Mouse (Mus musculus) MEL (cell line): ENCODE measurements around the gene Nudt12. TPM values are rescaled to one million over a fixed set of nuclear protein-coding genes. Genes with fewer than 3 reads are reported as not detected.

Experiments used
- DNase-seq: peaks from one replicate; pipeline ENCODE4 v3.0.0; 2011; ENCODE audit warnings: low read depth, low spot score
- H3K27ac ChIP-seq: 2 replicates; pipeline ENCODE4 v1.5.1; 2012; ENCODE audit warnings: low read depth, mild to moderate bottlenecking, control low read depth, low read length, moderate library complexity; ENCODE audit not compliant: control insufficient read depth
- H3K27me3 ChIP-seq, 2 experiments: fragments of 150-350 bp in 1 of 2; sonication (generic) in 1 of 2; 2 replicates each; pipeline ENCODE4 v1.6.1; 2012; ENCODE audit warnings: low read length in 2 of 2, mild to moderate bottlenecking in 2 of 2, improper control_type of control experiment in 1 of 2, moderate library complexity in 1 of 2; ENCODE audit not compliant: insufficient read depth in 2 of 2, control insufficient read depth in 1 of 2
- H3K36me3 ChIP-seq, 2 experiments: 2 replicates each; pipeline ENCODE4 v1.6.1; 2012 to 2014; ENCODE audit warnings: low read length in 2 of 2, improper control_type of control experiment in 1 of 2, inconsistent platforms in 1 of 2, mild to moderate bottlenecking in 1 of 2; ENCODE audit not compliant: insufficient read depth in 2 of 2, control insufficient read depth in 1 of 2
- H3K4me1 ChIP-seq, 2 experiments: fragments of 150-350 bp in 1 of 2; sonication (generic) in 1 of 2; 2 replicates each; pipeline ENCODE4 v1.6.1; 2012; ENCODE audit warnings: low read length in 2 of 2, improper control_type of control experiment in 1 of 2, mild to moderate bottlenecking in 1 of 2; ENCODE audit not compliant: insufficient read depth in 2 of 2, control insufficient read depth in 1 of 2
- H3K4me3 ChIP-seq, 2 experiments: fragments of 150-350 bp in 1 of 2; sonication (generic) in 1 of 2; 2 replicates each; pipeline ENCODE4 v1.5.1; 2012; ENCODE audit warnings: low read depth in 2 of 2, low read length in 2 of 2, mild to moderate bottlenecking in 2 of 2, moderate library complexity in 2 of 2, control low read depth in 1 of 2, improper control_type of control experiment in 1 of 2; ENCODE audit not compliant: control insufficient read depth in 1 of 2, insufficient read depth in 1 of 2
- H3K79me2 ChIP-seq: 2 replicates; pipeline ENCODE4 v1.6.1; 2012; ENCODE audit warnings: mild to moderate bottlenecking, low read length, moderate library complexity; ENCODE audit not compliant: control insufficient read depth, poor library complexity, insufficient read depth
- H3K9ac ChIP-seq: 2 replicates; pipeline ENCODE4 v1.6.1; 2012; ENCODE audit warnings: low read depth, mild to moderate bottlenecking, control low read depth, low read length, moderate library complexity; ENCODE audit not compliant: control insufficient read depth, poor library complexity, severe bottlenecking
- H3K9me3 ChIP-seq: fragments of 150-350 bp; sonication (generic); replicated peaks from 2 replicates; pipeline ENCODE4 v1.6.1; 2012; ENCODE audit warnings: mild to moderate bottlenecking, low read length, improper control_type of control experiment, moderate library complexity; ENCODE audit not compliant: insufficient read depth
- CTCF ChIP-seq, 3 experiments: IDR thresholded peaks in 2 of 3; conservative IDR thresholded peaks in 1 of 3; 2 replicates each; pipeline ENCODE4 v1.5.1; 2011 to 2012; ENCODE audit warnings: low read length in 3 of 3, low read depth in 2 of 3, mild to moderate bottlenecking in 2 of 3, improper control_type of control experiment in 1 of 3, inconsistent platforms in 1 of 3, mixed read lengths in 1 of 3, moderate library complexity in 1 of 3; ENCODE audit not compliant: control insufficient read depth in 1 of 3, insufficient read depth in 1 of 3, poor library complexity in 1 of 3, severe bottlenecking in 1 of 3
- E2F4 ChIP-seq: IDR thresholded peaks from 2 replicates; pipeline ENCODE4 v1.6.1; 2011; ENCODE audit warnings: low read depth, low read length, improper control_type of control experiment, borderline replicate concordance
- ELF1 ChIP-seq: IDR thresholded peaks from 2 replicates; pipeline ENCODE4 v1.6.1; 2014; ENCODE audit warnings: low read depth, mild to moderate bottlenecking, inconsistent platforms, low read length, improper control_type of control experiment, moderate library complexity
- ETS1 ChIP-seq: IDR thresholded peaks from 2 replicates; pipeline ENCODE4 v1.6.1; 2012; ENCODE audit warnings: low read depth, mild to moderate bottlenecking, inconsistent platforms, low read length, improper control_type of control experiment, moderate library complexity
- GATA1 ChIP-seq: IDR thresholded peaks from 2 replicates; pipeline ENCODE4 v1.6.1; 2011; ENCODE audit warnings: low read depth, low read length, improper control_type of control experiment
- HCFC1 ChIP-seq: IDR thresholded peaks from 2 replicates; pipeline ENCODE4 v1.6.1; 2012; ENCODE audit warnings: low read depth, mild to moderate bottlenecking, inconsistent platforms, low read length, improper control_type of control experiment, moderate library complexity
- JUND ChIP-seq: IDR thresholded peaks from 2 replicates; pipeline ENCODE4 v1.6.1; 2011; ENCODE audit warnings: low read depth, mild to moderate bottlenecking, improper control_type of control experiment, low read length
- KAT2A ChIP-seq: conservative IDR thresholded peaks from 2 replicates; pipeline ENCODE4 v1.6.1; 2012; ENCODE audit warnings: low read depth, low read length, improper control_type of control experiment, inconsistent platforms
- MAFK ChIP-seq: IDR thresholded peaks from 2 replicates; pipeline ENCODE4 v1.6.1; 2011; ENCODE audit warnings: low read depth, mild to moderate bottlenecking, low read length, improper control_type of control experiment, borderline replicate concordance
- MAX ChIP-seq: IDR thresholded peaks from 2 replicates; pipeline ENCODE4 v1.6.1; 2011; ENCODE audit warnings: low read length, improper control_type of control experiment
- MEF2A ChIP-seq: IDR thresholded peaks from 2 replicates; pipeline ENCODE4 v1.6.1; 2014; ENCODE audit warnings: low read depth, mild to moderate bottlenecking, inconsistent platforms, low read length, improper control_type of control experiment; ENCODE audit not compliant: poor library complexity, insufficient replicate concordance, severe bottlenecking; ENCODE audit errors: extremely low read depth
- MXI1 ChIP-seq: IDR thresholded peaks from 2 replicates; pipeline ENCODE4 v1.6.1; 2011; ENCODE audit warnings: mild to moderate bottlenecking, low read depth, low read length, improper control_type of control experiment
- MYB ChIP-seq: IDR thresholded peaks from 2 replicates; pipeline ENCODE4 v1.6.1; 2011; ENCODE audit warnings: mild to moderate bottlenecking, low read depth, low read length, improper control_type of control experiment
- NRF1 ChIP-seq: IDR thresholded peaks from 2 replicates; pipeline ENCODE4 v1.6.1; 2014; ENCODE audit warnings: low read depth, mild to moderate bottlenecking, inconsistent platforms, low read length, improper control_type of control experiment, moderate library complexity; ENCODE audit not compliant: poor library complexity, insufficient read depth, severe bottlenecking
- POLR2AphosphoS2 ChIP-seq: IDR thresholded peaks from 2 replicates; pipeline ENCODE4 v1.6.1; 2011; ENCODE audit warnings: low read length, improper control_type of control experiment
- POLR2AphosphoS5 ChIP-seq: IDR thresholded peaks from 2 replicates; pipeline ENCODE4 v1.6.1; 2012; ENCODE audit warnings: low read depth, borderline replicate concordance, mild to moderate bottlenecking, inconsistent platforms, low read length, moderate library complexity, mixed read lengths
- RAD21 ChIP-seq: IDR thresholded peaks from 2 replicates; pipeline ENCODE4 v1.6.1; 2011; ENCODE audit warnings: mild to moderate bottlenecking, low read depth, low read length, improper control_type of control experiment
- RCOR1 ChIP-seq: IDR thresholded peaks from 2 replicates; pipeline ENCODE4 v1.6.1; 2012; ENCODE audit warnings: low read depth, mild to moderate bottlenecking, inconsistent platforms, low read length, improper control_type of control experiment
- SMC3 ChIP-seq: IDR thresholded peaks from 2 replicates; pipeline ENCODE4 v1.6.1; 2011; ENCODE audit warnings: low read depth, low read length, improper control_type of control experiment
- TAL1 ChIP-seq: IDR thresholded peaks from 2 replicates; pipeline ENCODE4 v1.6.1; 2012; ENCODE audit warnings: mild to moderate bottlenecking, inconsistent platforms, low read length, moderate library complexity, mixed read lengths
- TBP ChIP-seq: IDR thresholded peaks from 2 replicates; pipeline ENCODE4 v1.8.0; 2011; ENCODE audit warnings: low read depth, low read length, improper control_type of control experiment
- TCF12 ChIP-seq: IDR thresholded peaks from 2 replicates; pipeline ENCODE4 v1.6.1; 2014; ENCODE audit warnings: low read depth, mild to moderate bottlenecking, inconsistent platforms, low read length, improper control_type of control experiment, moderate library complexity
- USF1 ChIP-seq: IDR thresholded peaks from 2 replicates; pipeline ENCODE4 v1.6.1; 2014; ENCODE audit warnings: low read depth, mild to moderate bottlenecking, inconsistent platforms, low read length, improper control_type of control experiment, moderate library complexity
- ZC3H11A ChIP-seq: IDR thresholded peaks from 2 replicates; pipeline ENCODE4 v1.6.1; 2012; ENCODE audit warnings: low read depth, mild to moderate bottlenecking, inconsistent platforms, low read length, improper control_type of control experiment
- ZKSCAN1 ChIP-seq: IDR thresholded peaks from 2 replicates; pipeline ENCODE4 v1.6.1; 2012; ENCODE audit warnings: low read depth, mild to moderate bottlenecking, inconsistent platforms, low read length, improper control_type of control experiment, moderate library complexity
- ZNF384 ChIP-seq: IDR thresholded peaks from 2 replicates; pipeline ENCODE4 v1.6.1; 2012; ENCODE audit warnings: low read depth, mild to moderate bottlenecking, inconsistent platforms, low read length, improper control_type of control experiment
- polyA plus RNA-seq, 2 experiments: library from polyadenylated mRNA; stranded (reverse) in 1 of 2; unstranded in 1 of 2; fragments of >175 nt in 1 of 2; fragments of >200 nt in 1 of 2; gene quantifications; 2 replicates each; pipeline versions ENCODE4 v1.2.1 to v1.2.4; 2012; ENCODE audit warnings: low replicate concordance in 2 of 2, low read depth in 1 of 2; ENCODE audit not compliant: insufficient read length in 2 of 2, insufficient read depth in 1 of 2, missing spikeins in 1 of 2
- total RNA-seq: library from RNA; depleted of rRNA; stranded (reverse); fragments of 300-350 nt; gene quantifications from 2 replicates; pipeline ENCODE4 v1.2.3, GENCODE M21; 2012

Nudt12 gene
- total and polyA plus RNA-seq, 3 experiments = not detected

GRCm38 (mm10) chr17:58991275-58991674, 21.9 kb downstream of the Nudt12 start, which contains the start of gene Pdzph1:
TSS of gene Pdzph1 (minus strand) at chr17:58991375.
- no peak for TF ChIP-seq NRF1
- no peak for TF ChIP-seq KAT2A
- no peak for TF ChIP-seq POLR2AphosphoS2
- TF ChIP-seq RCOR1 = no peak
- TF ChIP-seq TBP = no peak
- TF ChIP-seq ETS1 = no peak
- no peak for TF ChIP-seq CTCF (IDR thresholded peaks at IDR 0.05 in 2 of 3, conservative IDR thresholded peaks at IDR 0.05 in 1 of 3; ENCODE audit: control insufficient read depth in 1 of 3, insufficient read depth in 1 of 3, low read depth in 2 of 3, low read length in 3 of 3, poor library complexity in 1 of 3, severe bottlenecking in 1 of 3)
- no peak for TF ChIP-seq MAX
- TF ChIP-seq SMC3 = no peak
- TF ChIP-seq ZNF384 = no peak
- TF ChIP-seq E2F4 = no peak
- no peak for TF ChIP-seq RAD21
- TF ChIP-seq POLR2AphosphoS5 = no peak
- TF ChIP-seq ZC3H11A = no peak
- TF ChIP-seq ELF1 = no peak
- TF ChIP-seq MXI1 = no peak
- Histone ChIP-seq H3K27ac (no peak within 1 kb of the TSS), H3K36me3 (no peaks in the 10 kb centered on the region), H3K9me3 (no peaks in the 10 kb centered on the region), H3K4me1 (no peaks in the 10 kb centered on the region), H3K9ac (no peak within 1 kb of the TSS), H3K27me3 (no peaks in the 10 kb centered on the region), H3K79me2 (no peaks in the 10 kb centered on the region), H3K4me3 (no peak within 1 kb of the TSS)
- no peak for DNase-seq

DNA sequence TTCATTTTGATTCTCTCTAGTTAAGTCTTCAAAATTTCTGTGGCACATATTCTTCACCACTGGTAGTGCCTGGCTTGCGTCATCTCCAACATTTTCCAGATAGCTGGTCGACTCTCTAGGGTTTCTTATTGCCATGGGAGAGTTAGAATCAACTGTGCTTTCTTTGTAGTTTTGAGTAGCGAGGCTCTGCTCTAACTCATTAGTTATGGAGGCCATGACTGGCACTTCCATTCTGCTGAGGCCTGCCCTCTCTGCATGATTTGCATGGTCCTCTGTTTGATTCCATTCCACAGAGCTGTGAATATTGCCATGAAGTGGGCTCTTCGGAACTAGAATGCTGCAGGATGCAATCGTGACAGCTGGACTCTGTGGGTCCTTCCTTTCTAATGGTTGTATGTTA, 39.9 kb downstream of the Nudt12 start:
- H3K4me1 ChIP-seq = no peaks in the 10 kb centered on the region
- TF ChIP-seq JUND = no peak
- no peak for TF ChIP-seq MAFK
- TF ChIP-seq HCFC1 = no peak
- no peak for TF ChIP-seq MEF2A
- TF ChIP-seq MYB = no peak
- TF ChIP-seq GATA1 = no peak
- no peak for TF ChIP-seq RCOR1
- no peak for TF ChIP-seq ZKSCAN1
- TF ChIP-seq USF1 = no peak
- TF ChIP-seq TAL1 = no peak
- no peak for TF ChIP-seq TCF12
- no peaks in the 10 kb centered on the region for H3K9me3 ChIP-seq
- H3K4me3 ChIP-seq = no peak overlapping the region
- H3K36me3 ChIP-seq = no peaks in the 10 kb centered on the region
- H3K9ac ChIP-seq = no peak overlapping the region
- DNase-seq = no peak
- no peaks in the 10 kb centered on the region for H3K79me2 ChIP-seq
- H3K27me3 ChIP-seq = no peaks in the 10 kb centered on the region; a peak in 1 of 4 replicates
- H3K27ac ChIP-seq = no peak overlapping the region
